Mouse (Mus musculus): Measurements from ENCODE around the gene Rbfox1.

Gene Rbfox1

GRCm38 (mm10) chr16:7207599-7207998 lies 1322.4 kb downstream of the Rbfox1 start:
- no peak for DNase-seq (ENCODE audit: low read depth, low spot score)

GRCm38 (mm10) chr16:7212756-7213155 lies 1327.6 kb downstream of the Rbfox1 start:
- no peak for DNase-seq (ENCODE audit: low read depth, low spot score)

- peak; percentile 70 for DNase-seq (ENCODE audit: low read depth, low spot score)
These were observed 1338.1 kb downstream of the Rbfox1 start for GRCm38 (mm10) chr16:7223265-7223664.

- no peak for DNase-seq (ENCODE audit: low read depth, low spot score)
These were observed 1340.8 kb downstream of the Rbfox1 start for GRCm38 (mm10) chr16:7226000-7226399.

GRCm38 (mm10) chr16:7228246-7228645 lies 1343.1 kb downstream of the Rbfox1 start:
- DNase-seq (ENCODE audit: low read depth, low spot score): no peak

GRCm38 (mm10) chr16:7229232-7229631 lies 1344.1 kb downstream of the Rbfox1 start:
- peak; percentile 59 for DNase-seq (ENCODE audit: low read depth, low spot score)

DNA sequence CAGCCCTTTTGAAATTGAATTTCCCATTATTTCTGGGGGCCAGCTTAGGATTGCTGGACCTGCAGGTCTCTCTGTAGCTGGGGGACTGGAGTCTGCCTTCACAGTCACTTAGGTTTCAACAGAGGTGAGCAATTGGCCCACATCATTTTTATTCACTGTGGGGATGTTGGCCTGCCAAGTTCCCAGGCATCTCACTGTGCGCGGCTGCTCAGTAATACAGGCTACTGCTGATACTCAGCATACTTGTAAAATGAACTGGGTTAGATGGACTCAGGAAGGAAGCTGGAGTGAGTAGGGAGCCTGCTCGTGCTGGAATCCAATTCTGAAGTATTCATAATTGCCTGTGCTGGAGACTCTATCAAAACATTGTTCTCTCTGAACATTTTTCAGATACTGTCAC lies 1356.5 kb downstream of the Rbfox1 start:
- no peak for DNase-seq (ENCODE audit: low read depth, low spot score)

GRCm38 (mm10) chr16:7242501-7242900 lies 1357.3 kb downstream of the Rbfox1 start:
- no peak for DNase-seq (ENCODE audit: low read depth, low spot score)

GRCm38 (mm10) chr16:7244382-7244781 lies 1359.2 kb downstream of the Rbfox1 start:
- no peak for DNase-seq (ENCODE audit: low read depth, low spot score)

- no peak for DNase-seq (ENCODE audit: low read depth, low spot score)
These were observed 1366.5 kb downstream of the Rbfox1 start for GRCm38 (mm10) chr16:7251696-7252095.

DNA sequence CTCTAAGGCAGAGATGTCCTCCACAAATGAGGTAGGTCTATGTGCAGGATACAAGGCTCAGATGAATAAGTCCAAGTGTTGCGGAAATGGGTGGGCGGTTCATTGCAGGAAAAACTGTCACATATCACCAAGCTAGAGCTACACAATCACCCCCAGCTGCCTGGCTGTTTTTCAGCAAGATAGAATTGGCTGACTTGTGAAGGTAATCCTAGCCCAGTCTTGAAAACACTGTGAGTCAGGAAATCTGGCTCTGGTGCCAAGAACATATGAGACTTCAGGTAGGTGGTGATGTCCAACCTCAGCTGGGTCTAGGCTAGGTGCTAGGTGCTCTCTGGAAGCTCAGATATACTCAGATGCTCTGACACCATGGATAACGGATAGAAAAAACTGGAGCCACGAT lies 1372.2 kb downstream of the Rbfox1 start:
- peak; percentile 69 for DNase-seq (ENCODE audit: low read depth, low spot score)

- DNase-seq (ENCODE audit: low read depth, low spot score): no peak
These were observed 1378.1 kb downstream of the Rbfox1 start for GRCm38 (mm10) chr16:7263261-7263660.

DNA sequence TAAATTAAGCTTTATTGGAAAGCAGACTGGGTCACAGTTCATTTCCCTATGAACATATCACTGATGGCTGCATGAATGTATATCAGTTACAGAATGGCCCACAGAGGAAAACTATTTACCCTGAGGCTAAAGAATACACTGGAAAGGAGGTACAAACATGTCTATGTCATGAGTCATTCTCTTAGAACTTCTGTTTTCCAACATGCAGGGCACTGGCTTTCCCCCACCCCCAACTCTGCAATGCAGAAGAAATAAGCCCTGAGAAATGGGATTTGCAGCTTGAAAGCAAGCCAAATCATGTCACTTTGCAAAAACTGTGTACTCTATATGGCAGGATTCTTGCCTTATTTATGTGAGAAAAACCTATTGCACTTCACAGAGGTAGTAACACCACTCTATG lies 1380.6 kb downstream of the Rbfox1 start:
- DNase-seq (ENCODE audit: low read depth, low spot score): no peak

- DNase-seq (ENCODE audit: low read depth, low spot score): no peak
These were observed 1390.3 kb downstream of the Rbfox1 start for GRCm38 (mm10) chr16:7275501-7275900.

DNA sequence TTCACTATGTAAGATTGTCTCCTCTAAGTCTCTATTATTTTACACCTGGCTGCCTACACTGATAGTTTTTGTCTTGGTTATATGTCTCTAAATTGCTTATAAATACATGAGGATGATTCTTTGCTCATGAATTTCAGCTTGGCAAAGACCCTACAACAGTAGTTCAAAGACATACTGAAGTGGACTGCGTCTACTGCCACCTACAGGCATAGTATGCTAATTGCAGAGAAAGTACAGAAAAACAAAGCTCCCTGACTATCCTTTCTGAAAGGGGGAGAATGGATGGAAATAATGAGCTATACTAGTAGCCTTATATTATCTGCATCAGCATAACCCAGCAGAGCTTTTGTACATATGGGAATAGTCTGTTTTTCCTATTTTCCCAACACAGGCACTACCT lies 1390.7 kb downstream of the Rbfox1 start:
- DNase-seq (ENCODE audit: low read depth, low spot score): no peak

- DNase-seq (ENCODE audit: low read depth, low spot score): peak; percentile 80
These were observed 1394.4 kb downstream of the Rbfox1 start for GRCm38 (mm10) chr16:7279544-7279943.

DNA sequence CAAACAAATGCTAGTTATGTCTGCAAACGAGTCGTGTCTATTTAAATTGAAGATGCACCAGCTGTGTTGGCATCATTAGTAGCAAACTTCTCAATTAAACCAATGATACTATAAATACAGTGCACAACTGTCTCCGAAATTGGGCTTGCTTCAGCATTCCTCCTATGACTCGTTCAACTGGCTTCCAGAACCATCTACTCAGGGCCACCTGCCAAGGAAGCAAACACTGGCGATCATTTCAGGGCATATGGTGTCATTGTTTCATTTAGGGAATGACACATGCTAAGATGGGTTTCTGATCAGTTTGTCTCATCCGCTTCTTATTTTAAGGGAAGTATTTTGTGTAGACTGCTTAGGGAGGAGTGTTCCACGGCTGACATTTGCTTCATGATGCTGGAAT lies 1397.1 kb downstream of the Rbfox1 start:
- DNase-seq (ENCODE audit: low read depth, low spot score): peak; percentile 66

GRCm38 (mm10) chr16:7292985-7293805 lies 1408.0 kb downstream of the Rbfox1 start:
- no peak for DNase-seq (ENCODE audit: low read depth, low spot score)

DNA sequence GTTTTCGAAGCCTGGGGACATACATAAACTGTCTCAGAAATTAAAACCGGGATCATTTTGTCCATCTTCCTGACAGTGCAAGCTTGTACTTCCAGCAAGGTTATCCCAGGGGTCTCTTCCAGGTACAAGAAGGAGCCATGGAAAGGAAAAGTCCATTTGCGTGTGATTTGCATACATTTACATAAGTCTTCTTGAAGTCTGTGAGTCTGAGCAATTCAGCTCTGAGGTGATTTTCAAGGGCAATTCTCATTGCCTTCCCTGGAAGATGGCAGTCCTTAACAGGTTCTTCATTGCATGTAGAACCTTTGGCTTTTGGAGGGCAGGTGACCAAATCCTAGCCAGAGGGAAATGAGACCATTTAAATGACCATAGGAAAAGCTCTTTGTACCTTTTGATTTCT lies 1417.3 kb downstream of the Rbfox1 start:
- DNase-seq (ENCODE audit: low read depth, low spot score): no peak

GRCm38 (mm10) chr16:7329196-7329595 lies 1444.0 kb downstream of the Rbfox1 start:
- no peak for DNase-seq (ENCODE audit: low read depth, low spot score)

GRCm38 (mm10) chr16:7341186-7341585 lies 1456.0 kb downstream of the Rbfox1 start:
- no peak for DNase-seq (ENCODE audit: low read depth, low spot score)

GRCm38 (mm10) chr16:7345298-7345697 lies 1460.1 kb downstream of the Rbfox1 start:
- no peak for DNase-seq (ENCODE audit: low read depth, low spot score)

DNA sequence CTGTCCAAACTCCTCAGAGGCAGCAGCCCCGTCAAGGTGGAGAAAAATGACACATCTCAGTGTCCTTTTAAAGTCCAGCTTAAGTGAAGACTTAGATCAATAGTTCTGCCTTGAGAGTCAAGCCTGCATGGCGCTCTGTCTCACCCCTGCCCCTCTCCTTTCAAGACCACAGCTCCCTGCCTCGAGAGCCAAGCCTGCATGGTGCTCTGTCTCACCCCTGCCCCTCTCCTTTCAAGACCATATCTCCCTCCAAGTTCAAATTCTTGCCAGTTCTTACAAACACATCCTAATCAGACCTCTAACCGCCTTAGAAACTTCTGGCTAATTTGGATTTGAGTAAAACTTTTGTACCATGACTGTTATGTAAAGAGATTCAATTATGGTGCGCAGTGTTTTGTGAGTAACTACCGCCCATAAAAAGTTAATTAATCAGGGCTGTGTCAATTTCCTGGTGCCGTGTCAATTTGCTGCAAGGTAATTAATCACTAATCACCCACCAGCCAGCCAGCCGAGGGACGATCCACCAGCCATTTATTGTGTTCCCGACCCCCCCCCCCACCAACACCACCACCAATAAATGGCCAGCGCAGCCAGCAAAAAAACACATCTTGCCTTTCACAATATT lies 1461.0 kb downstream of the Rbfox1 start:
- DNase-seq (ENCODE audit: low read depth, low spot score): no peak
